Mouse (Mus musculus) heart, embryonic 12.5 days (tissue): ENCODE measurements around the gene Btg2. TPM values are rescaled to one million over a fixed set of nuclear protein-coding genes. Genes with fewer than 3 reads are reported as not detected.

Source experiments
- ATAC-seq: fragments of 200-750 bp; cut with Nextera tagmentation; 2 replicates; pipeline ENCODE4 v1.8.0; 2017; ENCODE audit warnings: moderate TSS enrichment, moderate library complexity; ENCODE audit not compliant: insufficient number of reproducible peaks, low FRiP score
- H3K27ac ChIP-seq: fragments of 300-500 bp; sonication (generic); 2 replicates; pipeline ENCODE4 v1.5.1; 2016; ENCODE audit warnings: mild to moderate bottlenecking, moderate library complexity; ENCODE audit not compliant: poor library complexity, severe bottlenecking
- H3K27me3 ChIP-seq: fragments of 300-500 bp; sonication (generic); replicated peaks from 2 replicates; pipeline ENCODE4 v1.6.1; 2016; ENCODE audit warnings: mild to moderate bottlenecking, moderate library complexity
- H3K36me3 ChIP-seq: fragments of 300-500 bp; sonication (generic); 2 replicates; pipeline ENCODE4 v1.6.1; 2016; ENCODE audit warnings: mild to moderate bottlenecking, moderate library complexity
- H3K4me1 ChIP-seq: fragments of 300-500 bp; sonication (generic); replicated peaks from 2 replicates; pipeline ENCODE4 v1.6.1; 2016; ENCODE audit warnings: mild to moderate bottlenecking
- H3K4me2 ChIP-seq: fragments of 300-500 bp; sonication (generic); 2 replicates; pipeline ENCODE4 v1.6.1; 2016; ENCODE audit warnings: mild to moderate bottlenecking, moderate library complexity
- H3K4me3 ChIP-seq: fragments of 300-500 bp; sonication (generic); 2 replicates; pipeline ENCODE4 v1.5.1; 2016; ENCODE audit warnings: mild to moderate bottlenecking
- H3K9ac ChIP-seq: fragments of 300-500 bp; sonication (generic); 2 replicates; pipeline ENCODE4 v1.6.1; 2016; ENCODE audit warnings: mild to moderate bottlenecking, moderate library complexity
- H3K9me3 ChIP-seq: fragments of 300-500 bp; sonication (generic); replicated peaks from 2 replicates; pipeline ENCODE4 v1.6.1; 2016; ENCODE audit warnings: mild to moderate bottlenecking, moderate library complexity
- WGBS: fragments of 180-500 bp; shearing (Covaris S2); methylation state at CpG from one replicate; pipeline ENCODE4 v1.1.7; 2016; 5-methylcytosine and 5-hydroxymethylcytosine counted together
- polyA plus RNA-seq: library from polyadenylated mRNA; unstranded; fragments of >200 nt; fragmentation: Nextera tagmentation; extraction: Ambion mirVana; gene quantifications from 2 replicates; pipeline ENCODE4 v1.2.1, GENCODE M21; 2016

The Btg2 gene
- polyA plus RNA-seq, 1 experiment from 2014 or later, result 37.8 TPM

GRCm38 (mm10) chr1:134107777-134108176 is 28.9 kb upstream of the Btg2 start:
- Histone ChIP-seq H3K27me3 (0 out of 2 replicates have a peak, but pooled peaks cover 5% of the 10 kb centered on the region), H3K27ac (no peak overlapping the region), H3K9me3 (no peaks in the 10 kb centered on the region), H3K4me2 (no peak overlapping the region), H3K4me1 (peaks cover 14% of the 10 kb centered on the region), H3K9ac (no peak overlapping the region), H3K4me3 (no peak overlapping the region), H3K36me3 (no peaks in the 10 kb centered on the region)
- WGBS, result 85% methylated on average over 7 of the region's 7 CpGs
- no peak for ATAC-seq

GRCm38 (mm10) chr1:134106719-134107118 is 27.8 kb upstream of the Btg2 start:
- H3K4me3 ChIP-seq, result no peak overlapping the region
- 5% methylated on average over 5 of the region's 5 CpGs for WGBS
- H3K4me2 ChIP-seq, result no peak overlapping the region
- no peak overlapping the region for H3K9ac ChIP-seq
- 0 out of 2 replicates have a peak, but pooled peaks cover 5% of the 10 kb centered on the region for H3K27me3 ChIP-seq
- H3K9me3 ChIP-seq, result no peaks in the 10 kb centered on the region
- H3K36me3 ChIP-seq, result no peaks in the 10 kb centered on the region
- H3K27ac ChIP-seq, result no peak overlapping the region
- peaks cover 14% of the 10 kb centered on the region for H3K4me1 ChIP-seq
- ATAC-seq, result no peak

- Histone ChIP-seq H3K9ac (no peak overlapping the region), H3K27ac (no peak overlapping the region), H3K4me2 (no peak overlapping the region), H3K27me3 (0 out of 2 replicates have a peak, but pooled peaks cover 5% of the 10 kb centered on the region), H3K4me3 (no peak overlapping the region), H3K36me3 (no peaks in the 10 kb centered on the region), H3K9me3 (no peaks in the 10 kb centered on the region), H3K4me1 (peaks cover 18% of the 10 kb centered on the region)
- ATAC-seq, result no peak
- WGBS, result 53% methylated on average over 3 of the region's 3 CpGs
Observed at GRCm38 (mm10) chr1:134105764-134106430, 27.0 kb upstream of the Btg2 start.

- no peak overlapping the region for H3K4me2 ChIP-seq
- H3K27ac ChIP-seq, result no peak overlapping the region
- peaks cover 22% of the 10 kb centered on the region for H3K4me1 ChIP-seq
- no peak overlapping the region for H3K9ac ChIP-seq
- WGBS, result 72% methylated on average over 10 of the region's 11 CpGs
- H3K36me3 ChIP-seq, result no peaks in the 10 kb centered on the region
- no peak for ATAC-seq
- no peak overlapping the region for H3K4me3 ChIP-seq
- no peaks in the 10 kb centered on the region for H3K9me3 ChIP-seq
- 0 out of 2 replicates have a peak, but pooled peaks cover 5% of the 10 kb centered on the region for H3K27me3 ChIP-seq
Observed at GRCm38 (mm10) chr1:134105043-134105763, 26.3 kb upstream of the Btg2 start.

- peak overlapping the region; percentile 72 for H3K27ac ChIP-seq
- ATAC-seq, result no peak
- no peak overlapping the region for H3K9ac ChIP-seq
- H3K9me3 ChIP-seq, result no peaks in the 10 kb centered on the region
- no peak overlapping the region for H3K4me2 ChIP-seq
- WGBS, result 45% methylated on average over 5 of the region's 5 CpGs
- H3K36me3 ChIP-seq, result no peaks in the 10 kb centered on the region
- no peak overlapping the region for H3K4me3 ChIP-seq
- peaks cover 30% of the 10 kb centered on the region for H3K4me1 ChIP-seq
- H3K27me3 ChIP-seq, result 0 out of 2 replicates have a peak, but pooled peaks cover 5% of the 10 kb centered on the region
Observed at GRCm38 (mm10) chr1:134103861-134104260, 24.9 kb upstream of the Btg2 start.

- 0 out of 2 replicates have a peak, but pooled peaks cover 5% of the 10 kb centered on the region for H3K27me3 ChIP-seq
- H3K4me2 ChIP-seq, result no peak overlapping the region
Observed at GRCm38 (mm10) chr1:134101593-134101992, 22.7 kb upstream of the Btg2 start.

GRCm38 (mm10) chr1:134100928-134101327 is 22.0 kb upstream of the Btg2 start:
- Histone ChIP-seq H3K4me3 (no peak overlapping the region), H3K4me2 (no peak overlapping the region), H3K36me3 (no peaks in the 10 kb centered on the region), H3K27ac (no peak overlapping the region), H3K27me3 (0 out of 2 replicates have a peak, but pooled peaks cover under 1% of the 10 kb centered on the region), H3K4me1 (peaks cover 59% of the 10 kb centered on the region), H3K9ac (no peak overlapping the region), H3K9me3 (no peaks in the 10 kb centered on the region)
- WGBS, result 68% methylated on average over 4 of the region's 4 CpGs
- no peak for ATAC-seq

More at GRCm38 (mm10) chr1:134101593-134101992, 22.7 kb upstream of the Btg2 start:
- no peaks in the 10 kb centered on the region for H3K9me3 ChIP-seq
- 81% methylated on average over 3 of the region's 3 CpGs for WGBS
- no peak overlapping the region for H3K4me3 ChIP-seq
- peaks cover 53% of the 10 kb centered on the region for H3K4me1 ChIP-seq
- H3K9ac ChIP-seq, result no peak overlapping the region
- H3K36me3 ChIP-seq, result no peaks in the 10 kb centered on the region
- ATAC-seq, result no peak
- no peak overlapping the region for H3K27ac ChIP-seq

- H3K9me3 ChIP-seq, result no peaks in the 10 kb centered on the region
- H3K4me2 ChIP-seq, result no peak overlapping the region
- no peak for ATAC-seq
- no peak overlapping the region for H3K9ac ChIP-seq
- H3K27ac ChIP-seq, result peak overlapping the region; percentile 97; the same call in 1 of the 2 replicates
- H3K36me3 ChIP-seq, result no peaks in the 10 kb centered on the region
- H3K4me1 ChIP-seq, result peaks cover 62% of the 10 kb centered on the region
- H3K4me3 ChIP-seq, result no peak overlapping the region
- no peaks in the 10 kb centered on the region for H3K27me3 ChIP-seq
- 75% methylated on average over 5 of the region's 5 CpGs for WGBS
Observed at GRCm38 (mm10) chr1:134100401-134100800, 21.5 kb upstream of the Btg2 start.

- peak overlapping the region; percentile 38; the same call in 1 of the 2 replicates for H3K9ac ChIP-seq
- no peaks in the 10 kb centered on the region for H3K36me3 ChIP-seq
- no peaks in the 10 kb centered on the region for H3K9me3 ChIP-seq
- peak overlapping the region; percentile 61 for H3K4me2 ChIP-seq
- WGBS, result 19% methylated on average over 12 of the region's 12 CpGs
- no peaks in the 10 kb centered on the region for H3K27me3 ChIP-seq
- H3K4me1 ChIP-seq, result peaks cover 62% of the 10 kb centered on the region
- no peak; the same call in 1 of the 2 replicates for ATAC-seq
- H3K27ac ChIP-seq, result peak overlapping the region; percentile 97
- peak overlapping the region; percentile 36 for H3K4me3 ChIP-seq
Observed at GRCm38 (mm10) chr1:134099516-134100235, 20.8 kb upstream of the Btg2 start.

GRCm38 (mm10) chr1:134098726-134099515 is 20.0 kb upstream of the Btg2 start:
- H3K4me3 ChIP-seq, result peak overlapping the region; percentile 36
- ATAC-seq, result peak; percentile 92
- H3K9me3 ChIP-seq, result no peaks in the 10 kb centered on the region
- whole genome bisulfite sequencing, result under 1% methylated on average over 17 of the region's 17 CpGs
- no peaks in the 10 kb centered on the region for H3K36me3 ChIP-seq
- H3K4me2 ChIP-seq, result peak overlapping the region; percentile 61
- H3K4me1 ChIP-seq, result peaks cover 63% of the 10 kb centered on the region
- no peaks in the 10 kb centered on the region for H3K27me3 ChIP-seq
- H3K27ac ChIP-seq, result peak overlapping the region; percentile 97
- H3K9ac ChIP-seq, result peak overlapping the region; percentile 60
